Mouse (Mus musculus) heart, embryonic 11.5 days (tissue): ENCODE results near the gene Calm1. TPM values are rescaled to one million over a fixed set of nuclear protein-coding genes. Genes with fewer than 3 reads are reported as not detected.

Experiments used
- ATAC-seq: fragments of 200-750 bp; cut with Nextera tagmentation; replicated peaks from 2 replicates; pipeline ENCODE4 v1.8.0; 2017; ENCODE audit warnings: moderate library complexity; ENCODE audit not compliant: insufficient number of reproducible peaks, low FRiP score, low TSS enrichment
- H3K27ac ChIP-seq: fragments of 300-500 bp; sonication (generic); 2 replicates; pipeline ENCODE4 v1.5.1; 2014; ENCODE audit warnings: mild to moderate bottlenecking, low read depth, low read length
- H3K27me3 ChIP-seq: fragments of 300-500 bp; sonication (generic); 2 replicates; pipeline ENCODE4 v1.6.1; 2014; ENCODE audit warnings: mild to moderate bottlenecking, low read length, mixed read lengths; ENCODE audit not compliant: control insufficient read depth, insufficient read depth
- H3K36me3 ChIP-seq: fragments of 300-500 bp; sonication (generic); 2 replicates; pipeline ENCODE4 v1.6.1; 2014; ENCODE audit warnings: mild to moderate bottlenecking, low read length, moderate library complexity, mixed read lengths; ENCODE audit not compliant: control insufficient read depth, insufficient read depth
- H3K4me1 ChIP-seq: fragments of 300-500 bp; sonication (generic); 2 replicates; pipeline ENCODE4 v1.6.1; 2014; ENCODE audit warnings: low read length; ENCODE audit not compliant: control insufficient read depth, insufficient read depth
- H3K4me2 ChIP-seq: fragments of 300-500 bp; sonication (generic); 2 replicates; pipeline ENCODE4 v1.6.1; 2014; ENCODE audit warnings: mild to moderate bottlenecking, moderate library complexity
- H3K4me3 ChIP-seq: fragments of 300-500 bp; sonication (generic); 2 replicates; pipeline ENCODE4 v1.5.1; 2014; ENCODE audit warnings: low read depth, low read length
- H3K9ac ChIP-seq: fragments of 300-500 bp; sonication (generic); 2 replicates; pipeline ENCODE4 v1.6.1; 2014; ENCODE audit warnings: mild to moderate bottlenecking, low read depth, low read length, moderate library complexity
- H3K9me3 ChIP-seq: fragments of 300-500 bp; sonication (generic); replicated peaks from 2 replicates; pipeline ENCODE4 v1.6.1; 2016; ENCODE audit warnings: low read length; ENCODE audit not compliant: control insufficient read depth
- WGBS: fragments of 180-500 bp; shearing (Covaris S2); extraction: QIAGEN DNeasy Blood & Tissue Kit; methylation state at CpG from one replicate; pipeline ENCODE4 v1.1.7; 2014; ENCODE audit not compliant: insufficient replicate concordance; 5-methylcytosine and 5-hydroxymethylcytosine counted together
- polyA plus RNA-seq: library from polyadenylated mRNA; unstranded; fragments of >200 nt; fragmentation: Nextera tagmentation; extraction: Ambion mirVana; gene quantifications from 2 replicates; pipeline ENCODE4 v1.2.1, GENCODE M21; 2014

The Calm1 gene
- polyA plus RNA-seq, 1 experiment from 2014 or later = 913 TPM

DNA sequence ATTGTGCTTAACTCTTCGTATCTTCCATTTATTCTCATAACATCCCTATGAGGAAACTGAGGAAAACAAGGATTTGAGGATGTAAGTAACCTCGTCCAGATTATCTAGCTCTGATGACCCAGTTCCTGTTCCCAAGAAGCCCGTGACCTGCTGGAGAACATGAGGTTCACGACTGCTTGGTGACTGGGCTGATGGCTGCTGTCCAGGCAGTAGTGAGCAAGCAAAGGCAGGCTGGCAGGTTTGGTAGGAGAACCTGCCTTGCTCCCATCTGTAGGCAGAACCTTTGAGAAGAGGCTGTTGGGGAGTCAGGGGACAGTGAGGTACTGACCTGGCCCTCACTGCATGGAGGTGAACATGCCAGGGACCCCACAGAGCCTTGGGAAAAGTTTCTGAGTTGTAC lies 26.0 kb downstream of the Calm1 start:
- Histone ChIP-seq H3K36me3 (no peaks in the 10 kb centered on the region), H3K4me1 (no peaks in the 10 kb centered on the region), H3K9me3 (no peaks in the 10 kb centered on the region), H3K4me3 (no peak overlapping the region), H3K9ac (no peak overlapping the region), H3K27ac (no peak overlapping the region), H3K27me3 (no peaks in the 10 kb centered on the region), H3K4me2 (no peak overlapping the region)
- WGBS = 65% methylated on average over 4 of the region's 4 CpGs
- ATAC-seq = no peak

DNA sequence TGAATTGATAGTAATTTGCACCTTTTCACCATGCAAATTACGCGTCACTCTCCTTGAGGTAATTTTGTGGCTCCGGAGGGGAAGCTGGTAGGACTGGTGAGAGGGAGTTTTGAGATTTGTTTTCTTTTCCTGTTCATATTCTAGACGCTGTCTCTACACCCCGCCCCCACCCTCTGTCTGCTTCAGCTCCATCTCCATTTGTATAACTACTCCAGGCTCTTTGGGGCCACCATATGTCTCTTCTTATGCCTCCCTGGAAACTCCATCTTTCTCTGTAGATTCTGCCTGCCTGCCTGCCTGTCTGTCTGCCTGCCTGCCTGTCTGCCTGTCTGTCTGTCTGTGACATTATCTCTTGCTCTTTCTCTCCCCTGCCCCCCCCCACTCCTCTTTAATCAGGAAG lies 26.8 kb downstream of the Calm1 start:
- 55% methylated on average over 5 of the region's 5 CpGs for WGBS
- Histone ChIP-seq H3K9ac (no peak overlapping the region), H3K27me3 (no peaks in the 10 kb centered on the region), H3K4me1 (no peaks in the 10 kb centered on the region), H3K27ac (no peak overlapping the region), H3K4me3 (no peak overlapping the region), H3K36me3 (no peaks in the 10 kb centered on the region), H3K4me2 (no peak overlapping the region), H3K9me3 (no peaks in the 10 kb centered on the region)
- no peak for ATAC-seq

DNA sequence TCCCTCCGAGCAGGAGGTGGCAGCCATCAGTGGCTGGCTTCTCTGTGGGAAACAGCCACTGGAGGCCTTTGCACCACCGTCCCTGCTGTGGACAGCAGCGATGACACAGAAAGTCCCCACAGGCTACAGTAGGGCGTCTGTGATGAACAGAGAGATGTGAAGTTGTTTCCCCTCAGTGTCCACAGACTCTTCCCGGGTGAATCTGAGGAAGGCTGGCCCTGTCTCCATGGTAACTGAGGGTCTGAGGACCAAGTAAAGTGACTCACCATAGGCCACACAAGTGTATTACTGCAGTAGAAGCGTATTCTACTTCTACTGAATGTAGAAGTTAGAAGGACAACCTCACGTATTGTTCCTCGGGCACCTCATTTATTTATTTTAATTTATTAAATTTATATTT lies 27.4 kb downstream of the Calm1 start:
- no peak for ATAC-seq

DNA sequence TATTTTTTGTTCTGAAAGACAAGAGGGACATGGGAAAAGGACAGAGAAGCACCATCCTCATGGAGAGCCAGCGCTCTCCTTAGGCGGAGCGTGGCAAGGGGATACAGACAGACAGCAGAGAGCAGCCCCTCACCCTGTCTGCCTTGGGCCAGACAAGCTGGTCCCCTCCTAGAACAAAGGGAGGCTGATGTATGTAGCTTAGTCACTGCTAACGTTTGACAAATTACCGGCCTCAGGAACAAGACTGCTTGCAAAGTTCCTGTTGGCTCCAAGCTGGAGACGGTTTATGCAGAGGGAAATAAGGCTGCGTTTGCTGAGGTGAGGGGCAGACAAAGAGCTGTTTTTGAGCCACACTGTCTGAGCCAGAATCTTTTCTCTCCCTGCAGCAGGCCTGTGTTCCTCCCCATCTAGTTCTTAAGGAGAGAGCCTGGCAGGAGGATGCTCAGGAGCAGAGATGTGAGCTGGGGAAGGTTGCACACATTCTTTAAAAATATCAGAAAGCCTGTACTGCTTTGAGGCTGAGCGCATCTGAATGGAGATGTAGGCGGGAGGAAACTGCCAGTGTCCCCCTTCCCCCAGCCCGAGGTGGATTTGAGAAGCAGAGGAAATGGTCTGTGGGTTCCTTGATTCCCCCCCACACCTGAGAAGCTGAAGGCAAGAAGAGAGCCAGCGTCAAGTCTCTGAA lies 28.9 kb downstream of the Calm1 start:
- H3K27ac ChIP-seq = no peak overlapping the region
- H3K4me3 ChIP-seq = no peak overlapping the region
- H3K9ac ChIP-seq = no peak overlapping the region
- no peaks in the 10 kb centered on the region for H3K4me1 ChIP-seq
- H3K27me3 ChIP-seq = no peaks in the 10 kb centered on the region
- no peaks in the 10 kb centered on the region for H3K36me3 ChIP-seq
- no peaks in the 10 kb centered on the region for H3K9me3 ChIP-seq
- H3K4me2 ChIP-seq = no peak overlapping the region
- 50% methylated on average over 11 of the region's 11 CpGs for WGBS
- no peak for ATAC-seq

More for the DNA sequence above, 27.4 kb downstream of the Calm1 start:
- 56% methylated on average over 8 of the region's 8 CpGs for WGBS
- Histone ChIP-seq H3K36me3 (no peaks in the 10 kb centered on the region), H3K9me3 (no peaks in the 10 kb centered on the region), H3K4me2 (no peak overlapping the region), H3K27ac (no peak overlapping the region), H3K4me1 (no peaks in the 10 kb centered on the region), H3K9ac (no peak overlapping the region), H3K27me3 (no peaks in the 10 kb centered on the region), H3K4me3 (no peak overlapping the region)

DNA sequence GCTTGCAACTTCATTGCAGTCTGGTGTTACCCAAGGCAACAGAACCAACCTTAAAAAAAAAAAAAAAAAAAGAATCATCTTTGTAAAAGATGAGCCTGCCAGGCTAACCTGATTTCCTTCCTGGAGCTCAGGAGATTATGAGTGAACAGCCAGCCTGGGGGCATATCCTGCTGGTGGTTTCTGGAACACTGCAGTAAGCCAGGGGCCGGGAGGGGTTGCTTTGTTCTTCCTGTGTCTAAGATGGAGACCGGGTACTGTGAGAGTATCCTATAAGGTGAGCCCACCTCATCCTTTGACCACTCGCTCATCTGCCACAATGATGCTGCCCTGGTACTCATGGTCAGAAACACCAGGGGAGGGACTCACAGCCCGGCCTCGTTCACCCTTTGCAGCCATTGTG lies 35.0 kb downstream of the Calm1 start:
- Histone ChIP-seq H3K4me2 (no peak overlapping the region), H3K9ac (no peak overlapping the region), H3K27me3 (no peaks in the 10 kb centered on the region), H3K36me3 (no peaks in the 10 kb centered on the region), H3K4me1 (no peaks in the 10 kb centered on the region), H3K4me3 (no peak overlapping the region), H3K27ac (no peak overlapping the region), H3K9me3 (no peaks in the 10 kb centered on the region)
- 83% methylated on average over 5 of the region's 5 CpGs for WGBS
- no peak for ATAC-seq

DNA sequence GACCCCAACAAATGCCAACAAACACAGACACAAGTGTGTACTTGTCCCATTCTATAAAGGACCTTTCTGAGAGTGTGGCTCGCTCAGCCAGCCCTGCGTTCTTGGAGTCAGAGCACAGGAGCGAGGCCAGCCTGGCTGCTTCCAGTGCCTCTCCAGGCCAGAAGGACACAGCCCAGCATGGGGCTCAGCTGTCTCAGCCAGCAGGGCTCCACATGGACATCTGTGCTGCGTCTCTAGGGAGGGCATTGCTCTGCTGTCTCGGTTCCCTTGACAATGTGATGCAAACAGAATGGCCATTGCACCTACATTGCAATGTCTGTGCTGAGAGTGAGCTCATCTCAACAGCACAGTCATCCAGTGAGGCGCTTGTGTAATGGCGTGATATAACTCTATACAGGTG lies 35.7 kb downstream of the Calm1 start:
- Histone ChIP-seq H3K27me3 (no peaks in the 10 kb centered on the region), H3K4me2 (no peak overlapping the region), H3K9me3 (no peaks in the 10 kb centered on the region), H3K9ac (no peak overlapping the region), H3K4me1 (no peaks in the 10 kb centered on the region), H3K36me3 (no peaks in the 10 kb centered on the region), H3K4me3 (no peak overlapping the region), H3K27ac (no peak overlapping the region)
- ATAC-seq = no peak
- WGBS = 64% methylated on average over 7 of the region's 7 CpGs

DNA sequence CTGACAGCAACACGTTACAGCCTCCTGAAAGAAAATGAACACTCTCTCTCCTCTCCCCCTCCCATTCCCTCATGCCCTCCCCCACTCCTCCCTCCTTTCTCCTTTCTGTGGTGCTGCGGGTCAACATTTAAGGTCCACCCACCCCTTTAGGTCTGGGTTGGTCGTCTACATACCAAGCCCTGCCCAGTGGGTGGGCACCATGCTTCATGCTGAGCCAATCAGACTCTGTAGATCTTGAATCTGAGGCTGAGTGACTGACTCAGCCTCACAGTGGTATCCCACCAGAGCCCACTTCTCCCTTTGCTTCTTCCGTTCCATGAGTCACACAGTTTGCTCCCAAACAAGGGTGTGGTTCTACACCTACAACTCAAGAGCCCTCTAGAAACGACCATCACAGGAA lies 36.2 kb downstream of the Calm1 start:
- ATAC-seq = no peak
- Histone ChIP-seq H3K36me3 (no peaks in the 10 kb centered on the region), H3K4me3 (no peak overlapping the region), H3K9me3 (no peaks in the 10 kb centered on the region), H3K9ac (no peak overlapping the region), H3K4me2 (no peak overlapping the region), H3K4me1 (no peaks in the 10 kb centered on the region), H3K27me3 (no peaks in the 10 kb centered on the region), H3K27ac (no peak overlapping the region)
- 43% methylated on average over 5 of the region's 5 CpGs for WGBS

DNA sequence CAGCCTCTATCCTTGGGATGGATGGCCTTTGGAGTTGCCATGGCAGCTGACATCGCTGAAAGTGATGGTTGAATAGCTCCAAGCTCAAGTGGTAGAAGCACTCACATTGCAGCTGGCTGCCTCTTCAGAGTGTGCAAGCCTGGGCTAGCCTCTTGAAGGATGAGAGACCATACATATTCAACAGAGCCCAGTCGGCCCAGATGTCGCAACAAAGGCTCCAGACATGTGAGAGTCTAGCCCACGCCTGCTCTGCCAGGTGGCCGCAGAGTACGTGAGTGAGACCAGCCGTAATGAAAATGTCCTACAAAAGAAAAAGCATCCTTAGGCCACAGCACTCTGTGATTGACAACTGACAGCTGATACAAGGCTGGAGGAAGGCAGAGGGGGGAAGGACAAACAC lies 40.2 kb downstream of the Calm1 start:
- H3K27me3 ChIP-seq = no peaks in the 10 kb centered on the region
- H3K4me1 ChIP-seq = no peaks in the 10 kb centered on the region
- no peak overlapping the region for H3K27ac ChIP-seq
- no peaks in the 10 kb centered on the region for H3K9me3 ChIP-seq
- H3K4me2 ChIP-seq = no peak overlapping the region
- 79% methylated on average over 7 of the region's 7 CpGs for WGBS
- no peak overlapping the region for H3K4me3 ChIP-seq
- H3K9ac ChIP-seq = no peak overlapping the region
- H3K36me3 ChIP-seq = no peaks in the 10 kb centered on the region
- ATAC-seq = no peak

DNA sequence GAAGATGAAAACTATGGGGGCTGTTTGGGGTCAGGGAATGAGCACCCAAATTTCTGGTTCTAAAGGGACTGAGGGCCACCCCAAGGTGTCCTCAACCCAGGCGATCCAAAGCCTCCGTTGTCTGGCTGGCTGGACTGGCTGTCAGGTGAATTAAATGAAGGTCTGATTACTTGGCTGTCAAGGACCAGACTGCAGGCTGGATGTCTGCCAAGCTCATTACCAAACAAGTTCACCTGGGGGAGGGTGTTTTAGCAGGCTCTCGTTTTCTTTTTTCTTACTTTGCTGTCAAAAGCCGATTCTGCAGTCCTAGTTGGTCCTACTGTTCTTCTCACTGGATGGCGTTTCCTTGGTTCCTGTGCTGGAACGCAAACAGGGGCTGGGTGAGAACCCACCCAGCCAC lies 40.6 kb downstream of the Calm1 start:
- H3K9ac ChIP-seq = no peak overlapping the region
- H3K36me3 ChIP-seq = no peaks in the 10 kb centered on the region
- no peak overlapping the region for H3K27ac ChIP-seq
- no peak overlapping the region for H3K4me3 ChIP-seq
- no peaks in the 10 kb centered on the region for H3K27me3 ChIP-seq
- ATAC-seq = no peak
- no peaks in the 10 kb centered on the region for H3K4me1 ChIP-seq
- H3K9me3 ChIP-seq = no peaks in the 10 kb centered on the region
- WGBS = 72% methylated on average over 6 of the region's 6 CpGs
- no peak overlapping the region for H3K4me2 ChIP-seq
